Mouse (Mus musculus): Measurements from ENCODE around the gene Stpg1.

The Stpg1 gene

GRCm38 (mm10) chr4:135549323-135549722 lies 54.7 kb downstream of the Stpg1 start:
- no peak for DNase-seq (ENCODE audit: low spot score)

GRCm38 (mm10) chr4:135563794-135564193 lies 69.2 kb downstream of the Stpg1 start:
- no peak for DNase-seq (ENCODE audit: low spot score)

GRCm38 (mm10) chr4:135565400-135565799 lies 70.8 kb downstream of the Stpg1 start:
- no peak for DNase-seq (ENCODE audit: low spot score)

GRCm38 (mm10) chr4:135567042-135567441 lies 72.5 kb downstream of the Stpg1 start:
- DNase-seq (ENCODE audit: low spot score): no peak

GRCm38 (mm10) chr4:135567484-135567883 lies 72.9 kb downstream of the Stpg1 start:
- no peak for DNase-seq (ENCODE audit: low spot score)

- DNase-seq (ENCODE audit: low spot score): no peak
Measured at GRCm38 (mm10) chr4:135569201-135569600, 74.6 kb downstream of the Stpg1 start.

- DNase-seq (ENCODE audit: low spot score): peak; percentile 77
Measured at GRCm38 (mm10) chr4:135570152-135571036, 75.8 kb downstream of the Stpg1 start.

- no peak for DNase-seq (ENCODE audit: low spot score)
Measured at GRCm38 (mm10) chr4:135571037-135571550, 76.5 kb downstream of the Stpg1 start.

- no peak for DNase-seq (ENCODE audit: low spot score)
Measured at GRCm38 (mm10) chr4:135572276-135572675, 77.7 kb downstream of the Stpg1 start.

GRCm38 (mm10) chr4:135573251-135573808 lies 78.7 kb downstream of the Stpg1 start, which contains the start of gene Grhl3:
Gene Grhl3, minus strand, starts transcription at chr4:135573630.
- peak; percentile 53 for DNase-seq (ENCODE audit: low spot score)

- DNase-seq (ENCODE audit: low spot score): no peak
Measured at GRCm38 (mm10) chr4:135575365-135576140, 81.0 kb downstream of the Stpg1 start.

GRCm38 (mm10) chr4:135578490-135578889 lies 83.9 kb downstream of the Stpg1 start:
- no peak for DNase-seq (ENCODE audit: low spot score)

- no peak for DNase-seq (ENCODE audit: low spot score)
Measured at GRCm38 (mm10) chr4:135579695-135580094, 85.1 kb downstream of the Stpg1 start.

GRCm38 (mm10) chr4:135581222-135581910 lies 86.8 kb downstream of the Stpg1 start:
- DNase-seq (ENCODE audit: low spot score): no peak

- DNase-seq (ENCODE audit: low spot score): no peak
Measured at GRCm38 (mm10) chr4:135584838-135585237, 90.2 kb downstream of the Stpg1 start.
